Mouse (Mus musculus) limb, embryonic 11.5 days (tissue): ENCODE measurements around the gene H2afj. TPM values are rescaled to one million over a fixed set of nuclear protein-coding genes. Genes with fewer than 3 reads are reported as not detected.

ENCODE experiments used
- ATAC-seq: fragments of 200-750 bp; cut with Nextera tagmentation; 2 replicates; pipeline ENCODE4 v1.8.0; 2017; ENCODE audit warnings: low read depth; ENCODE audit not compliant: insufficient number of reproducible peaks, low FRiP score, low TSS enrichment
- DNase-seq: peaks from one replicate; pipeline ENCODE4 v3.0.0-alpha.2; 2015; ENCODE audit warnings: low spot score
- H3K27ac ChIP-seq: fragments of 300-500 bp; sonication (generic); replicated peaks from 2 replicates; pipeline ENCODE4 v1.5.1; 2014; ENCODE audit warnings: low read depth, mild to moderate bottlenecking, low read length
- H3K27me3 ChIP-seq: fragments of 300-500 bp; sonication (generic); 2 replicates; pipeline ENCODE4 v1.6.1; 2014; ENCODE audit warnings: mild to moderate bottlenecking, low read length, mixed read lengths; ENCODE audit not compliant: control insufficient read depth, insufficient read depth
- H3K36me3 ChIP-seq: fragments of 300-500 bp; sonication (generic); 2 replicates; pipeline ENCODE4 v1.6.1; 2014; ENCODE audit warnings: mild to moderate bottlenecking, low read length, moderate library complexity, mixed read lengths; ENCODE audit not compliant: control insufficient read depth, insufficient read depth
- H3K4me1 ChIP-seq: fragments of 300-500 bp; sonication (generic); 2 replicates; pipeline ENCODE4 v1.6.1; 2014; ENCODE audit warnings: low read length, mixed read lengths; ENCODE audit not compliant: control insufficient read depth, insufficient read depth
- H3K4me2 ChIP-seq: fragments of 300-500 bp; sonication (generic); 2 replicates; pipeline ENCODE4 v1.6.1; 2014; ENCODE audit warnings: low read depth, mild to moderate bottlenecking, moderate library complexity; ENCODE audit not compliant: severe bottlenecking
- H3K4me3 ChIP-seq: fragments of 300-500 bp; sonication (generic); 2 replicates; pipeline ENCODE4 v1.5.1; 2014; ENCODE audit warnings: low read depth, low read length
- H3K9ac ChIP-seq: fragments of 300-500 bp; sonication (generic); 2 replicates; pipeline ENCODE4 v1.6.1; 2014; ENCODE audit warnings: mild to moderate bottlenecking, low read length
- H3K9me3 ChIP-seq: fragments of 300-500 bp; sonication (generic); 2 replicates; pipeline ENCODE4 v1.6.1; 2016; ENCODE audit warnings: low read length; ENCODE audit not compliant: control insufficient read depth
- WGBS: fragments of 180-500 bp; shearing (Covaris S2); extraction: QIAGEN DNeasy Blood & Tissue Kit; methylation state at CpG from one replicate; pipeline ENCODE4 v1.1.7; 2014; 5-methylcytosine and 5-hydroxymethylcytosine counted together
- polyA plus RNA-seq: library from polyadenylated mRNA; unstranded; fragments of >200 nt; fragmentation: Nextera tagmentation; extraction: Ambion mirVana; gene quantifications from 2 replicates; pipeline ENCODE4 v1.2.1, GENCODE M21; 2014

The H2afj gene
- polyA plus RNA-seq, 1 experiment from 2014 or later: 78.5 TPM

GRCm38 (mm10) chr6:136824987-136825386 lies 16.9 kb downstream of the H2afj start:
- no peak overlapping the region for H3K27ac ChIP-seq
- DNase-seq: no peak
- no peak overlapping the region for H3K4me2 ChIP-seq
- 90% methylated on average over 8 of the region's 8 CpGs for WGBS
- no peak overlapping the region for H3K9ac ChIP-seq
- H3K36me3 ChIP-seq: peaks cover 35% of the 10 kb centered on the region
- ATAC-seq: no peak
- H3K4me3 ChIP-seq: no peak overlapping the region
- H3K27me3 ChIP-seq: no peaks in the 10 kb centered on the region
- no peaks in the 10 kb centered on the region for H3K4me1 ChIP-seq
- H3K9me3 ChIP-seq: no peaks in the 10 kb centered on the region

GRCm38 (mm10) chr6:136827116-136827515 lies 19.1 kb downstream of the H2afj start:
- H3K4me2 ChIP-seq: peak overlapping the region; percentile 83
- no peaks in the 10 kb centered on the region for H3K27me3 ChIP-seq
- ATAC-seq: no peak
- H3K9ac ChIP-seq: peak overlapping the region; percentile 95
- WGBS: 19% methylated on average over 7 of the region's 7 CpGs
- no peak overlapping the region for H3K27ac ChIP-seq
- peak overlapping the region; percentile 94 for H3K4me3 ChIP-seq
- no peak for DNase-seq
- no peaks in the 10 kb centered on the region for H3K9me3 ChIP-seq
- no peaks in the 10 kb centered on the region for H3K4me1 ChIP-seq
- peaks cover 14% of the 10 kb centered on the region; the same call in 1 of the 2 replicates for H3K36me3 ChIP-seq

- peak within 1 kb of the TSS; percentile 83 for H3K4me2 ChIP-seq
- no peaks in the 10 kb centered on the region for H3K4me1 ChIP-seq
- ATAC-seq (peak; percentile 3; the same call in 1 of the 2 replicates), DNase-seq (peak; percentile 44)
- H3K9ac ChIP-seq: peak within 1 kb of the TSS; percentile 95
- H3K36me3 ChIP-seq: peaks cover 12% of the 10 kb centered on the region; the same call in 1 of the 2 replicates
- H3K27ac ChIP-seq: peak within 1 kb of the TSS; percentile 57
- H3K27me3 ChIP-seq: no peaks in the 10 kb centered on the region
- H3K4me3 ChIP-seq: peak within 1 kb of the TSS; percentile 94
- under 1% methylated on average over 34 of the region's 34 CpGs for WGBS
- H3K9me3 ChIP-seq: no peaks in the 10 kb centered on the region
Measured at GRCm38 (mm10) chr6:136827516-136827880, 19.5 kb downstream of the H2afj start, which contains the start of gene BC049715. Gene BC049715, plus strand, starts transcription at chr6:136827626.

GRCm38 (mm10) chr6:136827881-136828561 lies 20.0 kb downstream of the H2afj start, which contains the start of gene Wbp11:
Gene Wbp11, minus strand, starts transcription at chr6:136828233.
- Histone ChIP-seq H3K4me2 (peak within 1 kb of the TSS; percentile 83), H3K36me3 (peaks cover 7% of the 10 kb centered on the region; the same call in 1 of the 2 replicates), H3K4me3 (peak within 1 kb of the TSS; percentile 94), H3K9ac (peak within 1 kb of the TSS; percentile 95), H3K4me1 (no peaks in the 10 kb centered on the region), H3K9me3 (no peaks in the 10 kb centered on the region), H3K27me3 (no peaks in the 10 kb centered on the region), H3K27ac (peak within 1 kb of the TSS; percentile 57)
- ATAC-seq: peak; percentile 100
- WGBS: under 1% methylated on average over 44 of the region's 45 CpGs
- DNase-seq: peak; percentile 96

- Histone ChIP-seq H3K4me3 (peak overlapping the region; percentile 94), H3K4me2 (peak overlapping the region; percentile 40), H3K27me3 (no peaks in the 10 kb centered on the region), H3K27ac (no peak overlapping the region), H3K9ac (peak overlapping the region; percentile 60), H3K9me3 (no peaks in the 10 kb centered on the region), H3K4me1 (no peaks in the 10 kb centered on the region), H3K36me3 (peaks cover 6% of the 10 kb centered on the region; the same call in 1 of the 2 replicates)
- DNase-seq (no peak), ATAC-seq (no peak; the same call in 1 of the 2 replicates)
- 32% methylated on average over 4 of the region's 4 CpGs for WGBS
Measured at GRCm38 (mm10) chr6:136828681-136829080, 20.6 kb downstream of the H2afj start.

GRCm38 (mm10) chr6:136831712-136832111 lies 23.7 kb downstream of the H2afj start:
- no peaks in the 10 kb centered on the region for H3K9me3 ChIP-seq
- H3K36me3 ChIP-seq: no peaks in the 10 kb centered on the region
- no peak overlapping the region for H3K4me2 ChIP-seq
- ATAC-seq: no peak
- 71% methylated on average over 5 of the region's 5 CpGs for WGBS
- DNase-seq: no peak
- H3K4me1 ChIP-seq: no peaks in the 10 kb centered on the region
- no peak overlapping the region for H3K9ac ChIP-seq
- H3K27ac ChIP-seq: no peak overlapping the region
- H3K4me3 ChIP-seq: no peak overlapping the region
- no peaks in the 10 kb centered on the region for H3K27me3 ChIP-seq

- Histone ChIP-seq H3K4me2 (no peak within 1 kb of the TSS), H3K4me3 (no peak within 1 kb of the TSS), H3K4me1 (no peaks in the 10 kb centered on the region), H3K27ac (no peak within 1 kb of the TSS), H3K27me3 (no peaks in the 10 kb centered on the region), H3K9me3 (no peaks in the 10 kb centered on the region), H3K9ac (no peak within 1 kb of the TSS), H3K36me3 (no peaks in the 10 kb centered on the region)
- no peak for ATAC-seq
- no peak for DNase-seq
- WGBS: 66% methylated on average over 4 of the region's 4 CpGs
Measured at GRCm38 (mm10) chr6:136835352-136835751, 27.3 kb downstream of the H2afj start, which contains the start of gene Smco3. Gene Smco3, minus strand, starts transcription at chr6:136835452.

GRCm38 (mm10) chr6:136837323-136837722 lies 29.3 kb downstream of the H2afj start:
- ATAC-seq: no peak
- 82% methylated on average over 3 of the region's 3 CpGs for WGBS
- H3K4me2 ChIP-seq: no peak overlapping the region
- H3K9ac ChIP-seq: no peak overlapping the region
- H3K36me3 ChIP-seq: no peaks in the 10 kb centered on the region
- no peaks in the 10 kb centered on the region for H3K4me1 ChIP-seq
- H3K27me3 ChIP-seq: no peaks in the 10 kb centered on the region
- no peak overlapping the region for H3K4me3 ChIP-seq
- no peak for DNase-seq
- H3K27ac ChIP-seq: no peak overlapping the region
- H3K9me3 ChIP-seq: no peaks in the 10 kb centered on the region
